Mouse (Mus musculus) testis, adult 2 months (tissue): ENCODE measurements around the gene Tnip3.

Source experiments
- CTCF ChIP-seq: fragments of 200-500 bp; IDR thresholded peaks from 2 replicates; pipeline ENCODE4 v1.5.1; 2012; ENCODE audit warnings: low read depth, mild to moderate bottlenecking, inconsistent platforms, low read length, moderate library complexity; ENCODE audit not compliant: control insufficient read depth, insufficient read depth, insufficient replicate concordance
- POLR2A ChIP-seq: fragments of 200-500 bp; IDR thresholded peaks from 2 replicates; pipeline ENCODE4 v1.6.1; 2012; ENCODE audit warnings: low read depth, mild to moderate bottlenecking, inconsistent platforms, low read length, moderate library complexity; ENCODE audit not compliant: control insufficient read depth

DNA sequence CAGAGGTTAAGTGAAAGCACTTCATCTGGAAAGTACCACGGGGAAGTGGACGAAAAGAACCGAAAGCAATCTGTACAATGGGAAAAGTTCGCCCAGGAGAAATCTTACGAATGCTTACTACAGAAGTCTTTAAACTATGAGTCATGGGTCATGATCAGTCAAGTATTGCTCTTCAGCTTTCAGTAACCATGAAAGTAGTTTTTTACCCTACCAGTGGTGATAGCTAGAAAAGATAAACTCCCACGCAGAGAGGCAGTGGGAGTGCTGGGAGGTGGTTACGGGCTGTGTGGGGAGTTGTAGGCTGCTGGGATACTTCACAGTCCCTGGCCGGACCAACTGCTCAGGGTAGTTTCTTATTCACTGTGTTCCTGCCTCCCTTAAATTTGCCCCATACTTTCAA is 8.4 kb upstream of the Tnip3 start:
- TF ChIP-seq CTCF (no peak), POLR2A (no peak)
